Mouse (Mus musculus): ENCODE data around the gene Hoxd9. TPM values are rescaled to one million over a fixed set of nuclear protein-coding genes. Genes with fewer than 3 reads are reported as not detected.

Hoxd9 gene
- polyA plus RNA-seq, 1 experiment from 2014 or later = not detected

GRCm38 (mm10) chr2:74688795-74689573 is 8.5 kb upstream of the Hoxd9 start:
- WGBS = 4% methylated on average over 12 of the region's 12 CpGs
- no peak for ATAC-seq (ENCODE audit: low FRiP score, low read depth)
- Histone ChIP-seq H3K27ac (replicated peaks) (no peak overlapping the region), H3K9me3 (no peaks in the 10 kb centered on the region), H3K4me2 (no peak overlapping the region), H3K4me3 (no peak overlapping the region), H3K27me3 (peaks cover 93% of the 10 kb centered on the region), H3K9ac (no peak overlapping the region), H3K4me1 (replicated peaks) (no peaks in the 10 kb centered on the region), H3K36me3 (no peaks in the 10 kb centered on the region)

GRCm38 (mm10) chr2:74689574-74690337 is 7.8 kb upstream of the Hoxd9 start:
- no peak overlapping the region for H3K4me3 ChIP-seq
- no peak overlapping the region for H3K4me2 ChIP-seq
- no peaks in the 10 kb centered on the region for H3K4me1 ChIP-seq (replicated peaks)
- H3K27ac ChIP-seq (replicated peaks) = no peak overlapping the region
- ATAC-seq (ENCODE audit: low FRiP score, low read depth) = no peak
- H3K36me3 ChIP-seq = no peaks in the 10 kb centered on the region
- under 1% methylated on average over 24 of the region's 24 CpGs for WGBS
- H3K9ac ChIP-seq = no peak overlapping the region
- H3K27me3 ChIP-seq = peaks cover 93% of the 10 kb centered on the region
- H3K9me3 ChIP-seq = no peaks in the 10 kb centered on the region

- Histone ChIP-seq H3K4me2 (no peak overlapping the region), H3K4me1 (replicated peaks) (no peaks in the 10 kb centered on the region), H3K4me3 (no peak overlapping the region), H3K9ac (no peak overlapping the region), H3K9me3 (no peaks in the 10 kb centered on the region), H3K27ac (replicated peaks) (no peak overlapping the region), H3K36me3 (no peaks in the 10 kb centered on the region), H3K27me3 (peaks cover 93% of the 10 kb centered on the region)
- 7% methylated on average over 8 of the region's 8 CpGs for WGBS
- ATAC-seq (ENCODE audit: low FRiP score, low read depth) = no peak
Measured at GRCm38 (mm10) chr2:74690338-74690716, 7.2 kb upstream of the Hoxd9 start.

- Histone ChIP-seq H3K9ac (no peak within 1 kb of the TSS), H3K4me1 (replicated peaks) (no peaks in the 10 kb centered on the region), H3K4me3 (no peak within 1 kb of the TSS), H3K36me3 (no peaks in the 10 kb centered on the region), H3K27me3 (peaks cover 95% of the 10 kb centered on the region), H3K4me2 (peak within 1 kb of the TSS; percentile 17; the same call in 1 of the 2 replicates), H3K27ac (replicated peaks) (no peak within 1 kb of the TSS), H3K9me3 (no peaks in the 10 kb centered on the region)
- ATAC-seq (ENCODE audit: low FRiP score, low read depth) = no peak
- under 1% methylated on average over 56 of the region's 56 CpGs for WGBS
Measured at GRCm38 (mm10) chr2:74691022-74691951, 6.2 kb upstream of the Hoxd9 start, which contains the start of gene Hoxd10. Hoxd10 (plus strand) TSS chr2:74691924.

- no peak for ATAC-seq (ENCODE audit: low FRiP score, low read depth)
- Histone ChIP-seq H3K27ac (replicated peaks) (no peak overlapping the region), H3K9ac (no peak overlapping the region), H3K9me3 (no peaks in the 10 kb centered on the region), H3K4me1 (replicated peaks) (no peaks in the 10 kb centered on the region), H3K4me2 (no peak overlapping the region), H3K27me3 (peaks cover 94% of the 10 kb centered on the region), H3K4me3 (no peak overlapping the region), H3K36me3 (no peaks in the 10 kb centered on the region)
- WGBS = 4% methylated on average over 35 of the region's 35 CpGs
Measured at GRCm38 (mm10) chr2:74691995-74692807, 5.3 kb upstream of the Hoxd9 start.

- ATAC-seq (ENCODE audit: low FRiP score, low read depth) = no peak
Measured at GRCm38 (mm10) chr2:74692808-74693431, 4.6 kb upstream of the Hoxd9 start.

GRCm38 (mm10) chr2:74693432-74693827 is 4.1 kb upstream of the Hoxd9 start:
- H3K4me2 ChIP-seq = no peak overlapping the region
- H3K4me1 ChIP-seq (replicated peaks) = peaks cover 10% of the 10 kb centered on the region
- no peak for ATAC-seq (ENCODE audit: low FRiP score, low read depth)
- no peak overlapping the region for H3K9ac ChIP-seq
- 11% methylated on average over 4 of the region's 4 CpGs for WGBS
- peaks cover 86% of the 10 kb centered on the region for H3K27me3 ChIP-seq
- no peaks in the 10 kb centered on the region for H3K36me3 ChIP-seq
- H3K4me3 ChIP-seq = no peak overlapping the region
- H3K9me3 ChIP-seq = no peaks in the 10 kb centered on the region
- no peak overlapping the region for H3K27ac ChIP-seq (replicated peaks)

More at GRCm38 (mm10) chr2:74692808-74693431, 4.6 kb upstream of the Hoxd9 start:
- H3K9ac ChIP-seq = no peak overlapping the region
- no peak overlapping the region for H3K4me2 ChIP-seq
- no peaks in the 10 kb centered on the region for H3K36me3 ChIP-seq
- no peak overlapping the region for H3K4me3 ChIP-seq
- H3K9me3 ChIP-seq = no peaks in the 10 kb centered on the region
- WGBS = 2% methylated on average over 20 of the region's 20 CpGs
- no peak overlapping the region for H3K27ac ChIP-seq (replicated peaks)
- peaks cover 6% of the 10 kb centered on the region for H3K4me1 ChIP-seq (replicated peaks)
- H3K27me3 ChIP-seq = peaks cover 91% of the 10 kb centered on the region

- 1% methylated on average over 16 of the region's 16 CpGs for WGBS
- Histone ChIP-seq H3K36me3 (no peaks in the 10 kb centered on the region), H3K4me3 (no peak overlapping the region), H3K9me3 (no peaks in the 10 kb centered on the region), H3K9ac (no peak overlapping the region), H3K4me2 (no peak overlapping the region), H3K4me1 (replicated peaks) (peaks cover 12% of the 10 kb centered on the region), H3K27ac (replicated peaks) (no peak overlapping the region), H3K27me3 (peaks cover 83% of the 10 kb centered on the region)
- no peak for ATAC-seq (ENCODE audit: low FRiP score, low read depth)
Measured at GRCm38 (mm10) chr2:74694066-74694465, 3.5 kb upstream of the Hoxd9 start.

- no peak overlapping the region for H3K9ac ChIP-seq
- H3K4me2 ChIP-seq = no peak overlapping the region
- WGBS = 0% methylated on average over 1 of the region's 1 CpGs
- no peak for ATAC-seq (ENCODE audit: low FRiP score, low read depth)
- peaks cover 83% of the 10 kb centered on the region for H3K27me3 ChIP-seq
- no peaks in the 10 kb centered on the region for H3K9me3 ChIP-seq
- H3K36me3 ChIP-seq = no peaks in the 10 kb centered on the region
- no peak overlapping the region for H3K4me3 ChIP-seq
- peaks cover 12% of the 10 kb centered on the region for H3K4me1 ChIP-seq (replicated peaks)
- no peak overlapping the region for H3K27ac ChIP-seq (replicated peaks)
Measured at GRCm38 (mm10) chr2:74695383-74695782, 2.1 kb upstream of the Hoxd9 start.

- peaks cover 87% of the 10 kb centered on the region for H3K27me3 ChIP-seq
- peaks cover 12% of the 10 kb centered on the region for H3K4me1 ChIP-seq (replicated peaks)
- ATAC-seq (ENCODE audit: low FRiP score, low read depth) = no peak
- H3K9me3 ChIP-seq = no peaks in the 10 kb centered on the region
- 3% methylated on average over 7 of the region's 7 CpGs for WGBS
- H3K4me3 ChIP-seq = no peak overlapping the region
- no peak overlapping the region for H3K9ac ChIP-seq
- H3K36me3 ChIP-seq = no peaks in the 10 kb centered on the region
- H3K4me2 ChIP-seq = no peak overlapping the region
- H3K27ac ChIP-seq (replicated peaks) = no peak overlapping the region
Measured at GRCm38 (mm10) chr2:74695813-74696430, 1.6 kb upstream of the Hoxd9 start.
